Mouse (Mus musculus) urinary bladder, postnatal 36 days (tissue): ENCODE measurements around the gene Ripply2.
A peak's percentile ranks its signal among the peaks of the same experiment; 100 is the strongest.
"Not testable (repeated sequence)": the region's sequence is repeated elsewhere in the genome, so short reads cannot be mapped to it uniquely, and the experiment has no call there.

Experiments used
- DNase-seq, 2 experiments: peaks; one replicate each; pipeline ENCODE4 v3.0.0; 2022; ENCODE audit warnings: low spot score in 2 of 2, mixed read lengths in 1 of 2

Gene Ripply2

GRCm38 (mm10) chr9:87015288-87015937 lies at the start of gene Ripply2:
Gene Ripply2, plus strand, starts transcription at chr9:87015537.
- DNase-seq = no peak

DNA sequence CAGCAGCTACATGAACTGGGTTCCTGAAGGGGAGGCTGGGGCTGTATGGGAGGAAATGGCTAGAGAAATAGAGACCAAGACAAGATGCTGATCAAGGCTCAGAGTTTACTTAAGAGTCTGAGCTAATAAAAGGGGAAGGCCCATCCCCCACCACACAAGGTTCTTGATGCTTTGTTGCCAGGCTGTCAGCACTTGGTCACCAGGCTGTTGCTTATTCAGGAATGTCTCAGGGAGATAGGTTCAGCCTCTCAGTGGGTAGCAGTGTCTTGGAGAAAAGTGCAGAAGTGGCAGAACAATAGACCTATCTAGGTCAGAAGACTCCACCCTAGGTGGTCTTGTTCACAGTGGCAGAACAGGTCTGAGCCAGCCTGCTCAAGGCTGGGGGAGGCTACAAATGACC lies 42.9 kb upstream of the Ripply2 start:
- not testable (repeated sequence) for DNase-seq

GRCm38 (mm10) chr9:86973562-86973961 lies 41.8 kb upstream of the Ripply2 start:
- DNase-seq = no peak

DNA sequence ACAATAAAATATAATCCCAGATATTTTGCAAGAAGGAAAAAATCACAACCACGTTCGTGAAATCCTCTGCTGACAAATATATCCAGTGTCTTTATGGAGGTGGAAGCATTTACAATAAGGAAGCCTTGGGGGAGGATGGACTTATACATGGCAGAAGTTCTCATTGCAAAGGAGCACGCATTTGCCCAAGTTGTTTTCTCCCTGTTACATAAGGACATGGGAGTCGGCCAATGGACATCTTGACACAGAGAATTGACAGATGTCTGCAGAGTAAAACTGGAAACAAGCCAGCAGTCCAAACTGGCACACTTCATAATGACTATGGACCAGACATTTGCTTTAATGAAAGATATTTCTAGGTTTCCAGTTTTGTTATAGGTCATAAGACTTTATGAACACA lies 38.4 kb upstream of the Ripply2 start:
- no peak for DNase-seq

DNA sequence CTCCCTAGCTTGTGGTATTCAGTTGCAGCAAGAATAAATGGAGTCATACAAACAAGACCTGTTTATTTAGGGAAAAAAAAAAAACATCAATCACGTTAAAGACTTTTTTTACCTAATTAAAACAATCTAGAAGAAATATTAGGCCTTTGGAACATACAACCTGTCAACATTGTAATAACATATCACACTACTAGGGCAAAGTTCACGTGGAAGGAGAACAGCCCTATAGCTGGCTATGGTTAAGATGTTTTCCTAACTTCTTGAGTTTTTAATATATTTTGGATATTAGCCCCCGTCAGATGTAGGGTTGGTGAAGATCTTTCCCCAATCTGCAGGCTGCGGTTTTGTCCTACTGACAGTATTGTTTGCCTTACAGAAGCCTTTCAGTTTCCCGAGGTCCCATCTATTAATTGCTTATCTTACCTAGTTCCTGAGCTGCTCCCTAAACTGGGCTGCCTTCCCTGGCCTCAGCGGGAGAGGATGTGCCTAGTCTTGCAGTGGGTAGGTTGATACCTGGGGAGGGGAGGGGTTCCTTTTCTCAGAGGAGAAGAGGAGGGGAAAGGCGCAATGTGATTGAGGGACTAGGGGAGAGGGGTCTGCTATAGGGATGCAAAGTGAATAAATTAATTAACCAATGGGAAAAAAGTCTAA lies 37.0 kb upstream of the Ripply2 start:
- DNase-seq = no peak

GRCm38 (mm10) chr9:86980048-86980447 lies 35.3 kb upstream of the Ripply2 start:
- DNase-seq = no peak

DNA sequence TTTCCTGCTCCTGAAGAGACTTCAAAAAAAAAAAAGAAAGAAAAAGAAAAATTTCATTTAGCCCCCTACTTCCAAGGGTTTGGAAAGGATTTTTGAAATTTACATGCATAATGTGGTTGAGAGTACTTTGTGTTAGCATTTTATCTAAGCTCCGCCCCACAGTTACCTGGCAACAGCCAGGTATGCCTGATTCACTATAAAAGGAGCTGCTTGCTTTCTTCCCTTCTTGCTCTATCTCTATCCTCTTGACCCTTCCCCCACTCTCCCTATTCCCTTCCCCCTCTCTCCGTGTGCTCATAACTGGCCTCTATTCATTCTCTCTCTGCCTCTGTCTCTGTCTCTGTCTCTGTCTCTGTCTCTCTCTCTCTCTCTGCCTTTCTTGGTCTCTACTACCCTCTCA lies 34.4 kb upstream of the Ripply2 start:
- no peak for DNase-seq

DNA sequence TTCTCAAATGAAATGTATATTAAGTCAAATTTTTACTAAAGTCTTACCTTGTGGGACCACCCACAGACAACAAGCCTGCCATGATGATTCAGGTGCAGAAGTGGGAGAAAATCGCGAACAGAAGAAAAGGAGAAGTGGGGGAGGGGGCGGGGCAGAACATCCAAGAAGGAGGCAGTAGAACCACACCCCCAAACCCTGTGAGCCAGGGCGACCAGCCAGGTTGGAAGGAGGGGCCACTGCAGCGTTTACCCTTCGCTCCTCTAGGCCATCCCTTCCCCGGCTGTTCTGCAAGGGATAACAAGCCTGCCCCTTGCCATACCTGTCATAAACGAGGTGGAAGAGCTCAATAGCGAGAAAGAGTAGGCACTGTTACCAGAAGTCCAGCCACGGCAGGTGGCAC lies 33.8 kb upstream of the Ripply2 start:
- no peak for DNase-seq

GRCm38 (mm10) chr9:86984583-86984982 lies 30.8 kb upstream of the Ripply2 start:
- DNase-seq = no peak

DNA sequence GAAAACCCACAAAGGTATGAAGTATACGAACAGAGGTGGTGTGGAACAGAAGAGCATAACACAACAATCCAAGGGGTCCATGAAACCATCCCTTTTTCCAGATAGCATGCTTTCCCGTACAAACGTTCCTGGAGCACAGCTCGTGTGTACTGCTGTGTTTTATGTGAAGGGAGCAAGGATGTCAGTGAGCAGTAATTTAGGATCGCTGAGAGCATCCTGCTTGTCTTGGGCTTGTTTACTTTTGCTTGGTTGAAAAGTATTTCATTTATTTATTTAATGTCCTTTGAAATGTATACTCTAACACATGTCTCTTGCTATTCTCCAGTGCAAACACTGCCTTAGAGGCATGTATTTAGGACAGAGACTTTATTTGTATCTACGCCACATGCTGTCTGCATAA lies 30.2 kb upstream of the Ripply2 start:
- DNase-seq = no peak

GRCm38 (mm10) chr9:86986703-86987296 lies 28.5 kb upstream of the Ripply2 start:
- no peak for DNase-seq

GRCm38 (mm10) chr9:86989822-86990221 lies 25.5 kb upstream of the Ripply2 start:
- DNase-seq = no peak

DNA sequence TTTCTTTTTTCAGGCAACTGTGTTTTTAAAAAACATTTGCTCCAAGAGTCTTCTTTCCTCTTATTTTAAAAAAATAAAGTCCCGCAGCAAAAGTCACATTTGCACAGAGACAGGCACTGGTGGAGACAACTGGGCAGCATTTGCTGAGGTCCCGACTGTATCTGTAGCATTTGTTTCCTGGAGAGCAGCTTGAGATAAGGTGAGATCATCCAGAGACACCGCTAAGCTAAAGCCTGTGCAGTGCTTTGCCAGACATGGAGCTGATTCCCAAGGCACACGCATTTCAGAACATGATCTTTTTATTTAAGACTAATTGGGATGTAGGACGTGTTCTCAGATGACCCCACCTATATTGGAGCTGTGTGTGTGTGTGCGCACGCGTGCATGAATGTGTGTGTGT lies 23.6 kb upstream of the Ripply2 start:
- DNase-seq = no peak

DNA sequence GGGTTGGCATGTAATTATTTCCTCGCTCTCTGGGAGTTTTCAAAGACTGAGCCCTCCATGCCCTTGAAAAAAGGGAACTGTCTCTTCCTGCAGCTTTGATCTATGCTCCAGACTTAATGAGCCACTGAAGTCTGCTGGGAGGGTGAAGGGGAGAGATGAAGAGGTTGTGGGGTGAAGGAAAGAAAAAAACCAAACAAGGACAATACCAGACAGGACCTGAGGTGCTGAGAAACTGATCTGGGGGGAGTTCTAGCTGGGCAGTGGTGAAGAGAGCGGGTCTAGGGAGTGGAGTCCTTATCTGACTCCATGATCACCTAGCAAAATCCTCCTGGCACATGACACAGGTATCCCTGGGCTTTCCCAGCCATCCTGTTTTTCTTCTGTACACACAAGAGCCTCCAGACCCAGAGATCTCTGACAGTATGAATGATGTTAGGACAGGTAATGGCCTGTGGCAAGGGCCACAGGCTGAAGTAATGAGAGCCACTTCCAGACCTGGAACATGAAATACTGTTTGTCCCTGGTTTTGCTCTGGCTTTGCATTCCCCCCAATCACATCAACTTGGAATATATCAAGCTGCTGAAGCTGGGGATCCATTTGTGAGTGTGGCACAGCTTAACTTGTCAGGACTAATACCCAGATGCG lies 18.2 kb upstream of the Ripply2 start:
- DNase-seq = no peak

DNA sequence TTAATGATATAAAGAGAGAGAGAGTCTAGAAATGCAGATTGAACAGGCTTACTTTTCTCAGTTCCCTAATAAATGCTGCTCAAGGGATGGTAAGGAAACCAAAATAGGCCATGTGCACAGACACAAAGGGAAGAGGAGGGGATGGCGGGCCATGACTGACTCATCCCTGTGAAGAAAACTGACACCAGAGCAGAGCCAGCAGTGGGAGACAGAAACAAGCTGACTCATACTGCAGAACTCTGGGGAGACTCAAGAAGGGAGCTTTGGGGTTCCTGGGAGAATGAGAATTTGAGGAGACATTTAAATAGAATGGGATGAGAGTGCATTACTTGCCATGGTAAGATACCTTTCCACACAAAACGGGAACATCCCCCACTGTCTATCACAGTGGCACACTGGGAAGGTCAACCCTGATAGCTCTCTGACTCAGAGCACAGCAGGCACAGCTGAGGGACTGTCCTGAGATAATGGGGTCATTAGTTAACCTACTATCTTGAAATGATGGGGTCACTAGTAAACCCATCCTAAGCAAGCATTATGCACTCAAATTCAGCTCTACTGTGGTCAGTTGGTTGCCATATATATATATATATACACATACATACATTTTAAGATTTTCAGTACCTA lies 15.3 kb upstream of the Ripply2 start:
- no peak for DNase-seq

DNA sequence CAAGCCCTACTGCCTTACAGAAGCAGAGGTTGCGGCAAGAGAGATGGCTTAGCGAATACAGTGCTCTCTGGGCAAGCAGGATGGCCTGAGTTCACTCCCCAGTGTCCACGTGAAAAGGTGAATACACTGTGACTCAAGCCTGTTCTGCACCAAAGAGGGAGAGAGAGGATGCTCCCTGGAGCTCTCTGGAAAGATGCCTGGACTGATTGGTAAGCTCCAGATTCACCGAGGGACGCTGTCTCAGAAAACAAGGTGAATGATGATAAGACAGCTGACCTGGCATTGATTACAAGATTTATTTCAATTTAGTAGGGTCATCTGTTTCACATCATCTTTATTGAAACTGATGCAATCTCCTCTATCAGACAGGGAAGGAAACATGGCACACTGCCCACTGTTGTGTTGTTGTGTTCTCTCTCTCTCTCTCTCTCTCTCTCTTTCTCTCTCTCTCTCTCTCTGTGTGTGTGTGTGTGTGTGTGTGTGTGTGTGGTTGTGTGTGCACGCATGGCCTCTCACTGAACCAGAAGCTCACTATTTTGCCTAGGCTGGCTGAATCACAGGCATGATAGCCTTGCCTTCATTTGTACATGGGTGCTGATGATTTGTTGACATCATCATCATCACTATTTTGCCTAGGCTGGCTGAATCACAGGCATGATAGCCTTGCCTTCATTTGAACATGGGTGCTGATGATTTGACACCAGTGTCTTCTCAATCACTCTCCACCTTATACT lies 10.5 kb upstream of the Ripply2 start:
- DNase-seq = no peak

- no peak for DNase-seq
Observed at GRCm38 (mm10) chr9:87005435-87005779, 9.9 kb upstream of the Ripply2 start.

DNA sequence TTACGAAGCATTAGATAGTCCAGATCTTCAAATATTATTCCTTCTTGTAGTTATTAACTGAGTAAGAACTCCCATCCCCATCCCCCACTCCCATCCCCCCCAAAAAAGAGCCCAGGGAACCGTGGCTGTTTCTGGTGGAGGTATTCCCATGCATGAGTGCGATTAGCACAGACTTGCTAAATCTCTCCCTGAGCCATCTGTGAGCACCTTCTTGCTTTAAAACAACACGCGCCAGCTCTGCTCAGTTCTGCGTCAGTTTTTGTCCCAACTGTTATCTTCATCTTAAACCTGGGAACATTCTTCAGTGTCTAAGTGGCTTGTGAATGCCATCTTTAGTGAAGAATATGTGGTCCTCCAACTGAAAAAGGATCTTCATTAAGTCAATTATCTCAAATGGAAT lies 6.8 kb upstream of the Ripply2 start:
- no peak for DNase-seq

DNA sequence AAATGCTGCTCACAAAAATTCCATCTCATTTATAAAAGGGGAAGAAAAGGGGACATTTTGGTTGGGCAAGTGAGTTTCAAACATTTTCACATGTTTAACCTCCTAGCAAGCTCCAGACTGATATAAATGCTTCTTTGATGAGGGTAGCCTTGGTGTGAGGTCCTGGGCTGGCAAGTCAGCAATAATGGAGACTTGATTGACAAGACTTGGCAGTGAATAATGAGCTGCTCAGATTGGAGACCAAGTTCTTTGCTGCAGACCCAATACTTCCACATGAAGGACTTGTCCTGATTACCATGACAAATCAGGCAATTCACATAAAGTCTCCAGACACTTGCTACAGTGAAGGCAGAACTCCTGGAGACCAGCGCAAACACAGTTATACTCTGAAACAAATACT lies 6.4 kb upstream of the Ripply2 start:
- DNase-seq = no peak

DNA sequence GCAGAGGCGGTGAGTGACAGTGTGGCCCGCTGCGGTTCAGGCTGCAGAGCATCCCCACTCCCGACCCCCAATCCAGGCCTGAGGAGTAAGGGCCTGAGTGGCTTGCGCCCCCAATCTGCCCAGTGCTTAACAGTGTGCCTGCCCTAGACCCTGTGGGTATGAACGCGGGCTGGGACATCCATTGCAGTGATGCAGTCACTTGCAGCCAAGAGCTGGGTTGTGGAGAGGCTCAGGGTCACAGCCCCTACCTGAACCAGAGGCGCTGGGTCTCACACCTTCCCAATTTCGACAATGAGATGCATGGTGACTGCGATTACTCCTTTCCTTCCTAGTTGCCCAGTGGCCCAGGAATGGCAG lies 579 bp downstream of the Ripply2 start:
- DNase-seq = no peak

GRCm38 (mm10) chr9:87021778-87022523 lies 6.6 kb downstream of the Ripply2 start, which contains the start of gene Cyb5r4:
Gene Cyb5r4, plus strand, starts transcription at chr9:87022014.
- peak; percentile 94 for DNase-seq
